Comparison of ENCODE assay signal across 17 mouse cellular contexts in genomic region chr2:130388796-130389195, GRCm38 (mm10). TPM values are rescaled to one million over a fixed set of nuclear protein-coding genes. Genes with fewer than 3 reads are reported as not detected.
DNase-seq lines count a peak whose midpoint lies in the region; ATAC-seq and TF ChIP-seq lines count a peak whose summit lies in the region.
"Had no signal": no experiment of that assay in that cellular context is flagged by ENCODE, and none has a peak within 500 bp of the region (broad histone marks: within the 10 kb centered on the region; RNA-seq: fewer than 3 reads in every experiment).

No protein-coding gene starts in this region.

- H3K36me3 ChIP-seq in intestine, postnatal 0 days (ENCODE audit: control insufficient read depth, insufficient read depth), result no peaks in the 10 kb centered on the region
- H3K36me3 ChIP-seq in intestine, embryonic 16.5 days (ENCODE audit: control insufficient read depth, insufficient read depth, low read length), result 0 out of 2 replicates have a peak, but pooled peaks cover 4% of the 10 kb centered on the region

- H3K4me2 ChIP-seq in intestine, postnatal 0 days (replicated peaks; ENCODE audit: low read depth), result no peak overlapping the region
- no peak overlapping the region for H3K4me2 ChIP-seq in intestine, embryonic 16.5 days (ENCODE audit: low read depth, low read length)
- H3K4me2 ChIP-seq: stomach, embryonic 15.5 days had no signal

- peak; percentile 45 for DNase-seq in thymus, postnatal 14 days
- no peak for DNase-seq in thymus, postnatal 36 days
- no peak for DNase-seq in adrenal gland, postnatal 36 days
- DNase-seq in urinary bladder, adult 2 months (ENCODE audit: low spot score), result no peak
- DNase-seq: cerebellum, postnatal 36 days; kidney, postnatal 25 days; right cerebral cortex, postnatal 14 days had no signal

- WGBS in intestine, postnatal 0 days, result 83% methylated on average over 2 of the region's 2 CpGs
- WGBS in intestine, embryonic 16.5 days, result 68% methylated on average over 2 of the region's 2 CpGs

- no peak for ATAC-seq in intestine, postnatal 0 days
- ATAC-seq in intestine, embryonic 16.5 days, result no peak
- peak; percentile 73 for ATAC-seq in common myeloid progenitor, adult 5-6 weeks (replicated peaks; ENCODE audit: low read depth, poor library complexity, severe bottlenecking)

- H3K27me3 ChIP-seq in intestine, postnatal 0 days (replicated peaks; ENCODE audit: control insufficient read depth, insufficient read depth, low read length), result no peaks in the 10 kb centered on the region
- no peaks in the 10 kb centered on the region for H3K27me3 ChIP-seq in intestine, embryonic 16.5 days (replicated peaks; ENCODE audit: control insufficient read depth, insufficient read depth, low read length)
- H3K27me3 ChIP-seq: stomach, embryonic 15.5 days had no signal

- H3K4me3 ChIP-seq in intestine, postnatal 0 days (ENCODE audit: low read depth, low read length), result no peak overlapping the region
- H3K4me3 ChIP-seq in intestine, embryonic 16.5 days (ENCODE audit: low read length), result no peak overlapping the region
- H3K4me3 ChIP-seq: limb, embryonic 10.5 days; stomach, embryonic 15.5 days had no signal

- H3K9me3 ChIP-seq in intestine, postnatal 0 days (ENCODE audit: control insufficient read depth), result no peaks in the 10 kb centered on the region
- no peaks in the 10 kb centered on the region for H3K9me3 ChIP-seq in intestine, embryonic 16.5 days (ENCODE audit: control insufficient read depth, low read length)
- H3K9me3 ChIP-seq: limb, embryonic 10.5 days; stomach, embryonic 15.5 days had no signal

- peak; percentile 66 for TF ChIP-seq CTCF in intestine, postnatal 0 days (IDR thresholded peaks at IDR 0.05; ENCODE audit: low read depth)

- no peaks in the 10 kb centered on the region for H3K4me1 ChIP-seq in intestine, postnatal 0 days (replicated peaks; ENCODE audit: control insufficient read depth, insufficient read depth, low read length)
- no peaks in the 10 kb centered on the region for H3K4me1 ChIP-seq in intestine, embryonic 16.5 days (ENCODE audit: control insufficient read depth, insufficient read depth, low read length)
- H3K4me1 ChIP-seq: limb, embryonic 10.5 days; stomach, embryonic 15.5 days had no signal

- no peak overlapping the region for H3K27ac ChIP-seq in intestine, postnatal 0 days (ENCODE audit: low read depth, low read length)
- H3K27ac ChIP-seq in intestine, embryonic 16.5 days (ENCODE audit: low read length), result no peak overlapping the region
- H3K27ac ChIP-seq: limb, embryonic 10.5 days; macrophage; stomach, embryonic 15.5 days had no signal

- H3K9ac ChIP-seq in intestine, postnatal 0 days (ENCODE audit: low read depth, low read length), result no peak overlapping the region
- H3K9ac ChIP-seq in intestine, embryonic 16.5 days (ENCODE audit: low read depth, low read length), result no peak overlapping the region
- H3K9ac ChIP-seq: stomach, embryonic 15.5 days had no signal

RNA-seq across cellular contexts. Expression of gene Cpxm1, which starts 8.6 kb away (rescaled TPM):
- polyA plus RNA-seq in intestine, postnatal 0 days (2015; fragmentation: Nextera tagmentation; extraction: Ambion mirVana), result 5.2 and 7.8 TPM in 2 replicates
- polyA plus RNA-seq in intestine, embryonic 16.5 days (2015; fragmentation: Nextera tagmentation; extraction: Ambion mirVana), result 32.1 and 36.6 TPM in 2 replicates
- 0.82 and 4.8 TPM in 2 replicates for total RNA-seq in common myeloid progenitor, adult 5-6 weeks (2017)
- total RNA-seq in adrenal gland, postnatal 36 days (2021), result 10 to 100 TPM in 1 of 2 experiments, 1 to 10 TPM in 1; 7.1 to 11.3 TPM
- 99.0 and 108 TPM in 2 replicates for polyA plus RNA-seq in urinary bladder, adult 2 months (2012; rRNA removed)
- polyA plus RNA-seq: macrophage had no signal

RNA-seq across cellular contexts. Expression of gene Gm28372, which starts 16.2 kb away (rescaled TPM):
- not detected in 2 replicates for polyA plus RNA-seq in intestine, postnatal 0 days (2015; fragmentation: Nextera tagmentation; extraction: Ambion mirVana)
- polyA plus RNA-seq in intestine, embryonic 16.5 days (2015; fragmentation: Nextera tagmentation; extraction: Ambion mirVana), result not detected in 2 replicates
- not detected in 2 replicates for total RNA-seq in common myeloid progenitor, adult 5-6 weeks (2017)
- not detected for total RNA-seq in adrenal gland, postnatal 36 days (2021)
- polyA plus RNA-seq in urinary bladder, adult 2 months (2012; rRNA removed), result not detected in 2 replicates
- total RNA-seq: gastrocnemius, postnatal 4 days; hematopoietic stem cell, adult 5-6 weeks had no signal
- polyA plus RNA-seq: forebrain, embryonic 11.5 days; limb, embryonic 10.5 days; macrophage; neural tube, embryonic 11.5 days had no signal

RNA-seq across cellular contexts. Expression of gene 1700020A23Rik, which starts 16.3 kb away (rescaled TPM):
- polyA plus RNA-seq in intestine, postnatal 0 days (2015; fragmentation: Nextera tagmentation; extraction: Ambion mirVana), result not detected in 2 replicates
- 0.32 TPM in 1 of 2 replicates, not detected in the other for polyA plus RNA-seq in intestine, embryonic 16.5 days (2015; fragmentation: Nextera tagmentation; extraction: Ambion mirVana)
- not detected in 2 replicates for total RNA-seq in common myeloid progenitor, adult 5-6 weeks (2017)
- not detected for total RNA-seq in adrenal gland, postnatal 36 days (2021)
- not detected in 2 replicates for polyA plus RNA-seq in urinary bladder, adult 2 months (2012; rRNA removed)
- total RNA-seq: gastrocnemius, postnatal 4 days; hematopoietic stem cell, adult 5-6 weeks had no signal
- polyA plus RNA-seq: forebrain, embryonic 11.5 days; limb, embryonic 10.5 days; macrophage; neural tube, embryonic 11.5 days; stomach, embryonic 15.5 days had no signal

RNA-seq across cellular contexts. Expression of gene Tmem239, which starts 17.5 kb away (rescaled TPM):
- not detected in 2 replicates for polyA plus RNA-seq in intestine, postnatal 0 days (2015; fragmentation: Nextera tagmentation; extraction: Ambion mirVana)
- not detected in 2 replicates for polyA plus RNA-seq in intestine, embryonic 16.5 days (2015; fragmentation: Nextera tagmentation; extraction: Ambion mirVana)
- total RNA-seq in common myeloid progenitor, adult 5-6 weeks (2017), result not detected in 2 replicates
- total RNA-seq in adrenal gland, postnatal 36 days (2021), result not detected
- polyA plus RNA-seq in urinary bladder, adult 2 months (2012; rRNA removed), result not detected in 2 replicates
- total RNA-seq: gastrocnemius, postnatal 4 days; hematopoietic stem cell, adult 5-6 weeks had no signal
- polyA plus RNA-seq: forebrain, embryonic 11.5 days; limb, embryonic 10.5 days; macrophage; stomach, embryonic 15.5 days had no signal

RNA-seq across cellular contexts. Expression of gene Vps16, which starts 35.3 kb away (rescaled TPM):
- polyA plus RNA-seq in intestine, postnatal 0 days (2015; fragmentation: Nextera tagmentation; extraction: Ambion mirVana), result 35.2 and 39.6 TPM in 2 replicates
- 75.0 and 81.5 TPM in 2 replicates for polyA plus RNA-seq in intestine, embryonic 16.5 days (2015; fragmentation: Nextera tagmentation; extraction: Ambion mirVana)
- 111 and 115 TPM in 2 replicates for total RNA-seq in common myeloid progenitor, adult 5-6 weeks (2017)
- total RNA-seq in adrenal gland, postnatal 36 days (2021), result 10 to 100 TPM; 62.9 to 63.9 TPM
- 77.3 and 89.2 TPM in 2 replicates for polyA plus RNA-seq in urinary bladder, adult 2 months (2012; rRNA removed)
